Comparison of ENCODE assay signal across 19 mouse cellular contexts in the genomic region with DNA sequence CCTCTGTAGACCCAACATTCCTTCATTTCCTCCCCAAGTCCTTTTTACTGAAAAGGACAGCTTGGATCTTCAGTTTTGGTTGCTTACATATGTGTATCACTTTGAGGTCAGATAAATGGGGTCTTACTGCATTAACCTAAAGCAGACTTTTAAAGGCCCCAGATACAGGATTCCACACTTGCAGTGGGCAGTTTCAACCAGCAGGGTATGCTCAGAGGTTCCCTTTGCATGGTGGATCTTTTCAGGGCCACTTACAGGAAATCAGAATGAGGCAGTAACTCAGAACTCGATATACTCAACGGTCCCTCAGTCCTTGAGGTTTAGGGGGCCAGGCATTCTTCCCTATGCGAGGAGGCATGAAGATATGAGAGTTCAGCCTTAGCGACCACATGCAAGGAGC.
A peak's percentile ranks its signal among the peaks of the same experiment; 100 is the strongest.
DNase-seq lines count a peak whose midpoint lies in the region; ATAC-seq and TF ChIP-seq lines count a peak whose summit lies in the region.
"Had no signal": no experiment of that assay in that cellular context is flagged by ENCODE, and none has a peak within 500 bp of the region (broad histone marks: within the 10 kb centered on the region; RNA-seq: fewer than 3 reads in every experiment).

No protein-coding gene starts in this region.

- H3K27ac ChIP-seq in kidney, postnatal 0 days: no peak overlapping the region
- H3K27ac ChIP-seq in cortical plate, adult 2 months (ENCODE audit: insufficient read depth, low read length): no peak overlapping the region
- no peak overlapping the region for H3K27ac ChIP-seq in hindbrain, embryonic 13.5 days
- H3K27ac ChIP-seq: forebrain, embryonic 12.5 days; hindbrain, embryonic 10.5 days; limb, embryonic 15.5 days; liver, embryonic 15.5 days had no signal

- H3K4me3 ChIP-seq in kidney, postnatal 0 days (replicated peaks; ENCODE audit: low read depth, low read length): no peak overlapping the region
- H3K4me3 ChIP-seq in cortical plate, adult 2 months (ENCODE audit: insufficient read depth, low read length): no peak overlapping the region
- no peak overlapping the region for H3K4me3 ChIP-seq in hindbrain, embryonic 13.5 days
- H3K4me3 ChIP-seq: forebrain, embryonic 12.5 days; hindbrain, embryonic 10.5 days; limb, embryonic 15.5 days; liver, embryonic 15.5 days had no signal

- H3K4me1 ChIP-seq in kidney, postnatal 0 days (replicated peaks; ENCODE audit: insufficient read depth, low read length): no peaks in the 10 kb centered on the region
- no peaks in the 10 kb centered on the region for H3K4me1 ChIP-seq in cortical plate, adult 2 months (ENCODE audit: control insufficient read depth, insufficient read depth, low read length)
- H3K4me1 ChIP-seq in hindbrain, embryonic 13.5 days (replicated peaks): no peaks in the 10 kb centered on the region
- H3K4me1 ChIP-seq: forebrain, embryonic 12.5 days; hindbrain, embryonic 10.5 days; limb, embryonic 15.5 days; liver, embryonic 15.5 days had no signal

- H3K27me3 ChIP-seq in kidney, postnatal 0 days (ENCODE audit: insufficient read depth, low read length): no peaks in the 10 kb centered on the region
- H3K27me3 ChIP-seq in hindbrain, embryonic 13.5 days: no peaks in the 10 kb centered on the region
- H3K27me3 ChIP-seq: forebrain, embryonic 12.5 days; limb, embryonic 15.5 days; liver, embryonic 15.5 days had no signal

- H3K9ac ChIP-seq in kidney, postnatal 0 days (ENCODE audit: low read depth, low read length): no peak overlapping the region
- no peak overlapping the region for H3K9ac ChIP-seq in hindbrain, embryonic 13.5 days
- H3K9ac ChIP-seq: forebrain, embryonic 12.5 days; limb, embryonic 15.5 days; liver, embryonic 15.5 days had no signal

- 79% methylated on average over 4 of the region's 4 CpGs for WGBS in kidney, postnatal 0 days
- WGBS in hindbrain, embryonic 13.5 days: 88% methylated on average over 4 of the region's 4 CpGs

- H3K9me3 ChIP-seq in kidney, postnatal 0 days (replicated peaks; ENCODE audit: low read length): no peaks in the 10 kb centered on the region
- H3K9me3 ChIP-seq in hindbrain, embryonic 13.5 days: no peaks in the 10 kb centered on the region
- H3K9me3 ChIP-seq: forebrain, embryonic 12.5 days; hindbrain, embryonic 10.5 days; limb, embryonic 15.5 days; liver, embryonic 15.5 days had no signal

- H3K36me3 ChIP-seq in kidney, postnatal 0 days (ENCODE audit: insufficient read depth, low read length): no peaks in the 10 kb centered on the region
- H3K36me3 ChIP-seq in hindbrain, embryonic 13.5 days: no peaks in the 10 kb centered on the region
- H3K36me3 ChIP-seq: forebrain, embryonic 12.5 days; hindbrain, embryonic 10.5 days; limb, embryonic 15.5 days; liver, embryonic 15.5 days had no signal

- ATAC-seq in kidney, postnatal 0 days (replicated peaks; ENCODE audit: low FRiP score, low read depth): no peak
- no peak for ATAC-seq in hindbrain, embryonic 13.5 days (ENCODE audit: low FRiP score)
- ATAC-seq: inflammation-experienced regulatory T-cells, adult 6 months had no signal

- H3K4me2 ChIP-seq in kidney, postnatal 0 days (ENCODE audit: low read length): no peak overlapping the region
- no peak overlapping the region for H3K4me2 ChIP-seq in hindbrain, embryonic 13.5 days
- H3K4me2 ChIP-seq: forebrain, embryonic 12.5 days; limb, embryonic 15.5 days; liver, embryonic 15.5 days had no signal

- no peak for TF ChIP-seq POLR2A in cortical plate, adult 2 months (IDR thresholded peaks at IDR 0.05; ENCODE audit: extremely low read depth, insufficient read depth, low read length)

- peak; percentile 33; the same call in 1 of the 2 replicates for TF ChIP-seq CTCF in kidney, postnatal 0 days (IDR thresholded peaks at IDR 0.05; ENCODE audit: low read depth)
- 0 out of 2 replicates have a peak, but pooled peaks have one; percentile 17 for TF ChIP-seq CTCF in cortical plate, adult 2 months (IDR thresholded peaks at IDR 0.05; ENCODE audit: extremely low read depth, insufficient read depth, low read length)

- DNase-seq in kidney, postnatal 0 days (ENCODE audit: low spot score): no peak
- no peak for DNase-seq in kidney, adult 11 months
- DNase-seq in 416B (ENCODE audit: low read depth) (peak; percentile 51), ES-CJ7 (ENCODE audit: low read depth, low spot score) (peak; percentile 18), adipocyte (ENCODE audit: low spot score) (no peak)
- DNase-seq: adrenal gland, postnatal 14 days; cerebellum, adult 11-12 months; cerebellum, postnatal 25 days; gastrocnemius, postnatal 10 days; kidney, postnatal 4 days; lung, postnatal 14 days; thymus, postnatal 25 days had no signal

Comparison
In these comparisons a context has a peak if more than half of its experiments do, and no peak if none do; other contexts are left out.
1. DNase-seq: peak in 416B (single experiment) and ES-CJ7 (single experiment); none in kidney, postnatal 0 days (single experiment), kidney, adult 11 months (single experiment) and adipocyte (single experiment).